Mouse (Mus musculus): ENCODE data around the gene Tchhl1. TPM values are rescaled to one million over a fixed set of nuclear protein-coding genes. Genes with fewer than 3 reads are reported as not detected.

Tchhl1 gene
- total and polyA plus RNA-seq, 2 experiments = not detected

GRCm38 (mm10) chr3:93512386-93513101 lies 44.0 kb downstream of the Tchhl1 start:
- H3K79me2 ChIP-seq (ENCODE audit: control insufficient read depth, insufficient read depth, low read length) = no peaks in the 10 kb centered on the region
- no peaks in the 10 kb centered on the region for H3K27me3 ChIP-seq (ENCODE audit: control insufficient read depth, insufficient read depth, low read length)
- no peak for TF ChIP-seq POLR2A (IDR thresholded peaks at IDR 0.05; ENCODE audit: extremely low read depth, insufficient read depth, low read length)
- no peak for TF ChIP-seq CTCF (IDR thresholded peaks at IDR 0.05; ENCODE audit: low read depth, low read length)
- no peak overlapping the region for H3K4me3 ChIP-seq (ENCODE audit: insufficient read depth, low read depth, low read length)
- H3K4me1 ChIP-seq (ENCODE audit: control insufficient read depth, insufficient read depth, low read length) = no peaks in the 10 kb centered on the region
- H3K9ac ChIP-seq (ENCODE audit: low read depth, low read length) = no peak overlapping the region
- 81% methylated on average over 7 of the region's 7 CpGs for WGBS
- H3K27ac ChIP-seq (replicated peaks; ENCODE audit: insufficient read depth, low read depth, low read length) = no peak overlapping the region
- no peaks in the 10 kb centered on the region for H3K36me3 ChIP-seq (ENCODE audit: control insufficient read depth, insufficient read depth, low read length)
- no peak for DNase-seq (ENCODE audit: extremely low read depth, low read depth, low spot score)

GRCm38 (mm10) chr3:93514628-93515027 lies 46.1 kb downstream of the Tchhl1 start:
- WGBS = 92% methylated on average over 3 of the region's 3 CpGs
- H3K27ac ChIP-seq (replicated peaks; ENCODE audit: insufficient read depth, low read depth, low read length) = no peak overlapping the region

GRCm38 (mm10) chr3:93517343-93517742 lies 48.8 kb downstream of the Tchhl1 start:
- Histone ChIP-seq H3K27me3 (ENCODE audit: control insufficient read depth, insufficient read depth, low read length) (no peaks in the 10 kb centered on the region), H3K9ac (ENCODE audit: low read depth, low read length) (no peak overlapping the region), H3K4me3 (ENCODE audit: insufficient read depth, low read depth, low read length) (no peak overlapping the region), H3K27ac (replicated peaks; ENCODE audit: insufficient read depth, low read depth, low read length) (no peak overlapping the region), H3K79me2 (ENCODE audit: control insufficient read depth, insufficient read depth, low read length) (no peaks in the 10 kb centered on the region), H3K4me1 (ENCODE audit: control insufficient read depth, insufficient read depth, low read length) (no peaks in the 10 kb centered on the region), H3K36me3 (ENCODE audit: control insufficient read depth, insufficient read depth, low read length) (no peaks in the 10 kb centered on the region)
- no peak for TF ChIP-seq POLR2A (IDR thresholded peaks at IDR 0.05; ENCODE audit: extremely low read depth, insufficient read depth, low read length)
- no peak for TF ChIP-seq CTCF (IDR thresholded peaks at IDR 0.05; ENCODE audit: low read depth, low read length)
- WGBS = 79% methylated on average over 2 of the region's 2 CpGs
- DNase-seq (ENCODE audit: extremely low read depth, low read depth, low spot score) = no peak

More at GRCm38 (mm10) chr3:93514628-93515027, 46.1 kb downstream of the Tchhl1 start:
- H3K9ac ChIP-seq (ENCODE audit: low read depth, low read length) = no peak overlapping the region
- TF ChIP-seq POLR2A (IDR thresholded peaks at IDR 0.05; ENCODE audit: extremely low read depth, insufficient read depth, low read length) = no peak
- TF ChIP-seq CTCF (IDR thresholded peaks at IDR 0.05; ENCODE audit: low read depth, low read length) = no peak
- H3K4me3 ChIP-seq (ENCODE audit: insufficient read depth, low read depth, low read length) = no peak overlapping the region
- no peaks in the 10 kb centered on the region for H3K4me1 ChIP-seq (ENCODE audit: control insufficient read depth, insufficient read depth, low read length)
- H3K36me3 ChIP-seq (ENCODE audit: control insufficient read depth, insufficient read depth, low read length) = no peaks in the 10 kb centered on the region
- H3K27me3 ChIP-seq (ENCODE audit: control insufficient read depth, insufficient read depth, low read length) = no peaks in the 10 kb centered on the region
- H3K79me2 ChIP-seq (ENCODE audit: control insufficient read depth, insufficient read depth, low read length) = no peaks in the 10 kb centered on the region
- DNase-seq (ENCODE audit: extremely low read depth, low read depth, low spot score) = no peak

GRCm38 (mm10) chr3:93519856-93520329 lies 51.3 kb downstream of the Tchhl1 start:
- WGBS = 66% methylated on average over 5 of the region's 5 CpGs
- H3K4me1 ChIP-seq (ENCODE audit: control insufficient read depth, insufficient read depth, low read length) = no peaks in the 10 kb centered on the region
- H3K9ac ChIP-seq (ENCODE audit: low read depth, low read length) = no peak overlapping the region
- no peaks in the 10 kb centered on the region for H3K27me3 ChIP-seq (ENCODE audit: control insufficient read depth, insufficient read depth, low read length)
- H3K4me3 ChIP-seq (ENCODE audit: insufficient read depth, low read depth, low read length) = peak overlapping the region; percentile 49; the same call in 1 of the 2 replicates
- no peak for DNase-seq (ENCODE audit: extremely low read depth, low read depth, low spot score)
- no peak overlapping the region for H3K27ac ChIP-seq (replicated peaks; ENCODE audit: insufficient read depth, low read depth, low read length)
- no peaks in the 10 kb centered on the region for H3K36me3 ChIP-seq (ENCODE audit: control insufficient read depth, insufficient read depth, low read length)
- no peaks in the 10 kb centered on the region for H3K79me2 ChIP-seq (ENCODE audit: control insufficient read depth, insufficient read depth, low read length)
- TF ChIP-seq CTCF (IDR thresholded peaks at IDR 0.05; ENCODE audit: low read depth, low read length) (no peak), POLR2A (IDR thresholded peaks at IDR 0.05; ENCODE audit: extremely low read depth, insufficient read depth, low read length) (no peak)

GRCm38 (mm10) chr3:93520330-93521193 lies 52.0 kb downstream of the Tchhl1 start, which contains the start of gene S100a11:
Gene S100a11 (plus strand): TSS chr3:93520488.
- H3K9ac ChIP-seq (ENCODE audit: low read depth, low read length) = peak within 1 kb of the TSS; percentile 38
- WGBS = 2% methylated on average over 38 of the region's 38 CpGs
- peak within 1 kb of the TSS; percentile 49 for H3K4me3 ChIP-seq (ENCODE audit: insufficient read depth, low read depth, low read length)
- H3K4me1 ChIP-seq (ENCODE audit: control insufficient read depth, insufficient read depth, low read length) = no peaks in the 10 kb centered on the region
- peak within 1 kb of the TSS; percentile 15 for H3K27ac ChIP-seq (replicated peaks; ENCODE audit: insufficient read depth, low read depth, low read length)
- TF ChIP-seq POLR2A (IDR thresholded peaks at IDR 0.05; ENCODE audit: extremely low read depth, insufficient read depth, low read length) = peak; percentile 35; the same call in 1 of the 2 replicates
- TF ChIP-seq CTCF (IDR thresholded peaks at IDR 0.05; ENCODE audit: low read depth, low read length) = no peak
- H3K36me3 ChIP-seq (ENCODE audit: control insufficient read depth, insufficient read depth, low read length) = no peaks in the 10 kb centered on the region
- DNase-seq (ENCODE audit: extremely low read depth, low read depth, low spot score) = no peak
- H3K27me3 ChIP-seq (ENCODE audit: control insufficient read depth, insufficient read depth, low read length) = no peaks in the 10 kb centered on the region
- H3K79me2 ChIP-seq (ENCODE audit: control insufficient read depth, insufficient read depth, low read length) = no peaks in the 10 kb centered on the region

Other genes starting within 250 kb of the Tchhl1 start
- gene Flg, start 195.2 kb upstream of the Tchhl1 start, total RNA-seq (2014; rRNA removed) = not detected in 2 replicates
- gene Flg, start 195.2 kb upstream of the Tchhl1 start, polyA plus RNA-seq (2012; rRNA removed) = not detected in 2 replicates
- not detected in 2 replicates for gene Hrnr, start 149.0 kb upstream of the Tchhl1 start, total RNA-seq (2014; rRNA removed)
- gene Hrnr, start 149.0 kb upstream of the Tchhl1 start, polyA plus RNA-seq (2012; rRNA removed) = not detected in 2 replicates
- gene Rptn, start 75.1 kb upstream of the Tchhl1 start, total RNA-seq (2014; rRNA removed) = not detected in 2 replicates
- gene Rptn, start 75.1 kb upstream of the Tchhl1 start, polyA plus RNA-seq (2012; rRNA removed) = not detected in 2 replicates
- gene Tchh, start 26.4 kb upstream of the Tchhl1 start, total RNA-seq (2014; rRNA removed) = under 0.01 and 0.09 TPM in 2 replicates
- 0.02 and 0.04 TPM in 2 replicates for gene Tchh, start 26.4 kb upstream of the Tchhl1 start, polyA plus RNA-seq (2012; rRNA removed)
- gene S100a11, start 51.7 kb downstream of the Tchhl1 start, total RNA-seq (2014; rRNA removed) = 3.0 and 5.4 TPM in 2 replicates
- gene S100a11, start 51.7 kb downstream of the Tchhl1 start, polyA plus RNA-seq (2012; rRNA removed) = 3.4 and 4.3 TPM in 2 replicates
- 147 and 292 TPM in 2 replicates for gene S100a10, start 86.3 kb downstream of the Tchhl1 start, total RNA-seq (2014; rRNA removed)
- 80.0 and 88.2 TPM in 2 replicates for gene S100a10, start 86.3 kb downstream of the Tchhl1 start, polyA plus RNA-seq (2012; rRNA removed)
- gene Tdpoz2, start 183.9 kb downstream of the Tchhl1 start, total RNA-seq (2014; rRNA removed) = not detected in 2 replicates
- gene Tdpoz2, start 183.9 kb downstream of the Tchhl1 start, polyA plus RNA-seq (2012; rRNA removed) = not detected in 2 replicates
- gene Tdpoz1, start 207.6 kb downstream of the Tchhl1 start, total RNA-seq (2014; rRNA removed) = not detected in 2 replicates
- gene Tdpoz1, start 207.6 kb downstream of the Tchhl1 start, polyA plus RNA-seq (2012; rRNA removed) = not detected in 2 replicates
- gene Gm37596, start 224.3 kb downstream of the Tchhl1 start, total RNA-seq (2014; rRNA removed) = not detected in 2 replicates
- gene Gm37596, start 224.3 kb downstream of the Tchhl1 start, polyA plus RNA-seq (2012; rRNA removed) = not detected in 2 replicates